Mouse (Mus musculus) small intestine, adult 2 months (tissue): ENCODE results near the gene Pnkp.

Experiments used
- CTCF ChIP-seq: fragments of 200-500 bp; IDR thresholded peaks from 2 replicates; pipeline ENCODE4 v1.5.1; 2012; ENCODE audit warnings: low read depth, mild to moderate bottlenecking, control low read depth, inconsistent platforms, low read length, moderate library complexity, mixed read lengths; ENCODE audit not compliant: insufficient replicate concordance, insufficient read length; ENCODE audit errors: extremely low read depth
- POLR2A ChIP-seq: fragments of 200-500 bp; IDR thresholded peaks from 2 replicates; pipeline ENCODE4 v1.6.1; 2012; ENCODE audit warnings: low read depth, mild to moderate bottlenecking, control low read depth, inconsistent platforms, low read length, moderate library complexity

DNA sequence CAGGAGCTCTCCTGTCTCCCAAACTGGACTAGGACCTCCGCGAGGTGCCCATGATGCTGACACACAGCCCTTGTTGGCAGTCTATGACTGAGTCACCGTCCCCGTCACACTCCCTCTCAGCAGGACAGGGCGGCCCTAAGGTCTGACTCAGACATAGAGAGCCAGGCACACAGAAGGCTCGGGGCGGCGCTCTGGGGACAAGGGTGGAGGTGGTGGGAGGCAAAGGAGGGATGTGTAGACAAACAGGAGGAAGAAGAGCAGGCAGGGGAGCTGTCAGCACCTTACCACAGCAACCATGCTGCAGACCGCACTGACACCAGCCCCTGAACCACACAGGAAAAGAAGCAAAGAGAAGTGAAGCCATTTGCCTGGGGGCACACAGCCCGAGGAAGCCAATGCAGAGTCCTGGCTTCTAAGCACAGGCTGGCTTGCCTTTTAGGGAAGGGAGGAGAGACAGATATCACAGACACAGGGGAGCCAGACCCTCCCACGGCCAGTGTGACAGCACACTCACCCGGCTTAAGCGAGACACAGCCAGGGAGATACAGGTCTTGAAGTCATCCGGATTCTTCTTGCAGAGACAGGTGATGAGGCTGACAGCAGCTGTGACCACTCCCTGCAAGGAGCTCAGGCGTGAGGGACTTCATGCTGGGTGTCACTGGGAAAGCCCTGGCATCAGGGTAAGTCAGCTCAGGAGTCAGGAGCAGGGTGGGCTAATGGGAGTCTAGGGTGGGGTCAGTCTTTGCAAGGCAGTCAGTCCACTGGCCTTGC lies 52.0 kb downstream of the Pnkp start:
- no peak for TF ChIP-seq POLR2A
- TF ChIP-seq CTCF, result no peak
